ENCODE assay signal across 11 mouse cellular contexts in the genomic region with DNA sequence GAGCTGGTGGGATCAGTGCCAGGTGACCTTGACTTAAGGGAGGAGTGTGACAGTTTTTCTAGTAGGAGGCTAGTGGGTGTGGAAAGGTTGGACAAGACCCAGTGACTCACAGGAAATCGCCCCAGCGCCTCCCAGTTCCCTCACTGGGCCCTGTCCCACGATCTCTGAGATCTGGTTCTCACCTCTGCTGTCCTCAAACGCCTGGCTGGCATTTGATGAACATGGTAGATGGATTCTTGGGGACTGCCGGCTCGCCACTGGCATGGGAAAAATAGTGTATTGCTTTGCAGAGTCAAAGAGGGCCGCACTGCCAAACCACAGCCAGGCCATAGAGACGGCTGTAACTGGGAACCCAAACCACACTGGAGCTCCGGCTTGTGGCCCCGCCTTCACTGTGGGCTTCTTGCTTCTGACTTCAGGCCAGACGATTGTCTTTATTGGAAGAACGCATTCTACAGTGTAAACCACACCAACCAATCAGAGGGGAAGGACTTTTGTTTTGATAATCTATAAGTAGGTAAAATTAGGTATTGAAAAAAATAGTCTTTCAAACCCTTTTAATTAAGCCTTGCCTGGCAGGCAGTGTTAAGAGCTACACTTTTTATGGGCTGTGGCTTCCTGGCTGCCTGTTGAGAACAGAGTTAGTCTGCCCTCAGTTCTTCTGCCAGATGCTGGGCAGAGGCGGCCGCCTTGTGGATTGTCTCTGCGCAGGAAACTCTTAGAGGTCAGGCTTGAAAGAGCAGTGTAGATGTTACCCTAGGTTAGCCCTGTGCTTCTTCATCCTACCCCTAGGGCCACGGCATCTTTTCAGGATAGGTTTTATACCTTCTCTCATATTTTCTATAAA. TPM values are rescaled to one million over a fixed set of nuclear protein-coding genes. Genes with fewer than 3 reads are reported as not detected.
DNase-seq lines count a peak whose midpoint lies in the region; ATAC-seq and TF ChIP-seq lines count a peak whose summit lies in the region.
"Had no signal": no experiment of that assay in that cellular context is flagged by ENCODE, and none has a peak within 500 bp of the region (broad histone marks: within the 10 kb centered on the region; RNA-seq: fewer than 3 reads in every experiment).

No protein-coding gene starts in this region.

- no peak overlapping the region for H3K4me3 ChIP-seq in layer of hippocampus, adult 2 months
- H3K4me3 ChIP-seq in limb, embryonic 12.5 days (replicated peaks) = no peak overlapping the region
- H3K4me3 ChIP-seq in midbrain, embryonic 16.5 days (ENCODE audit: low read depth, low read length) = no peak overlapping the region
- H3K4me3 ChIP-seq: liver, embryonic 15.5 days had no signal

- no peak for DNase-seq in layer of hippocampus, adult 2 months (ENCODE audit: low spot score in 2 of 2)
- no peak for DNase-seq in layer of hippocampus, adult 18-20 months (ENCODE audit: low spot score in 2 of 2)
- peak; percentile 22 for DNase-seq in T-cell, adult 2 months (ENCODE audit: low spot score)
- peak; percentile 37 for DNase-seq in thymus, postnatal 14 days
- no peak for DNase-seq in embryo, embryonic 10 days (ENCODE audit: low spot score)
- DNase-seq in right cerebral cortex, postnatal 25 days = no peak
- DNase-seq: cerebellum, adult 2 months had no signal

- peak; percentile 33 for TF ChIP-seq CTCF in layer of hippocampus, adult 2 months (conservative IDR thresholded peaks at IDR 0.05)

- H3K9ac ChIP-seq in limb, embryonic 12.5 days (replicated peaks) = no peak overlapping the region
- no peak overlapping the region for H3K9ac ChIP-seq in midbrain, embryonic 16.5 days (ENCODE audit: low read depth, low read length)
- H3K9ac ChIP-seq: hindbrain, embryonic 14.5 days; liver, embryonic 15.5 days had no signal

- peak overlapping the region; percentile 26; the same call in 1 of the 2 replicates for H3K4me2 ChIP-seq in limb, embryonic 12.5 days
- no peak overlapping the region for H3K4me2 ChIP-seq in midbrain, embryonic 16.5 days (ENCODE audit: low read length)
- H3K4me2 ChIP-seq: hindbrain, embryonic 14.5 days; liver, embryonic 15.5 days had no signal

- peak; percentile 78; the same call in 1 of the 2 replicates for ATAC-seq in limb, embryonic 12.5 days (ENCODE audit: insufficient number of reproducible peaks, insufficient read depth, low FRiP score, low TSS enrichment, low read depth)
- no peak for ATAC-seq in midbrain, embryonic 16.5 days

- H3K27me3 ChIP-seq in limb, embryonic 12.5 days = no peaks in the 10 kb centered on the region
- H3K27me3 ChIP-seq in midbrain, embryonic 16.5 days (ENCODE audit: control insufficient read depth, insufficient read depth, low read depth, low read length) = no peaks in the 10 kb centered on the region
- H3K27me3 ChIP-seq: liver, embryonic 15.5 days had no signal

- no peaks in the 10 kb centered on the region for H3K36me3 ChIP-seq in limb, embryonic 12.5 days
- H3K36me3 ChIP-seq in midbrain, embryonic 16.5 days (ENCODE audit: control insufficient read depth, insufficient read depth, low read length) = no peaks in the 10 kb centered on the region
- H3K36me3 ChIP-seq: liver, embryonic 15.5 days had no signal

- 0 out of 2 replicates have a peak, but pooled peaks cover 4% of the 10 kb centered on the region for H3K9me3 ChIP-seq in limb, embryonic 12.5 days
- no peaks in the 10 kb centered on the region for H3K9me3 ChIP-seq in midbrain, embryonic 16.5 days (replicated peaks; ENCODE audit: control insufficient read depth, low read length, poor library complexity, severe bottlenecking)
- H3K9me3 ChIP-seq: liver, embryonic 15.5 days had no signal

- peaks cover 23% of the 10 kb centered on the region for H3K4me1 ChIP-seq in limb, embryonic 12.5 days (replicated peaks)
- H3K4me1 ChIP-seq in midbrain, embryonic 16.5 days (ENCODE audit: control insufficient read depth, insufficient read depth, low read length) = no peaks in the 10 kb centered on the region
- H3K4me1 ChIP-seq: liver, embryonic 15.5 days had no signal

- peak overlapping the region; percentile 74 for H3K27ac ChIP-seq in layer of hippocampus, adult 2 months
- H3K27ac ChIP-seq in limb, embryonic 12.5 days = peak overlapping the region; percentile 69; the same call in 1 of the 2 replicates
- no peak overlapping the region for H3K27ac ChIP-seq in midbrain, embryonic 16.5 days (ENCODE audit: low read length)
- H3K27ac ChIP-seq: hindbrain, embryonic 14.5 days; liver, embryonic 15.5 days had no signal

- 44% methylated on average over 16 of the region's 16 CpGs for WGBS in limb, embryonic 12.5 days
- 85% methylated on average over 16 of the region's 16 CpGs for WGBS in midbrain, embryonic 16.5 days

RNA-seq across cellular contexts. Expression of gene Slc35f2, which starts 15.4 kb away (rescaled TPM):
- total RNA-seq in layer of hippocampus, adult 2 months (2021) = 1 to 10 TPM; 4.7 to 5.0 TPM
- total RNA-seq in layer of hippocampus, adult 18-20 months (2021) = 1 to 10 TPM; 5.0 TPM
- polyA plus RNA-seq in limb, embryonic 12.5 days (2016; fragmentation: Nextera tagmentation; extraction: Ambion mirVana) = 6.5 and 8.2 TPM in 2 replicates
- 12.2 and 14.3 TPM in 2 replicates for polyA plus RNA-seq in midbrain, embryonic 16.5 days (2015; fragmentation: Nextera tagmentation; extraction: Ambion mirVana)

Comparison
In these comparisons a context has a peak if more than half of its experiments do, and no peak if none do; other contexts are left out.
1. DNase-seq: peak in T-cell, adult 2 months (single experiment) and thymus, postnatal 14 days (single experiment); none in layer of hippocampus, adult 2 months (0 of 2), layer of hippocampus, adult 18-20 months (0 of 2), embryo, embryonic 10 days (single experiment) and right cerebral cortex, postnatal 25 days (single experiment).